Mouse (Mus musculus): ENCODE results near the gene Gm49361.

DNA sequence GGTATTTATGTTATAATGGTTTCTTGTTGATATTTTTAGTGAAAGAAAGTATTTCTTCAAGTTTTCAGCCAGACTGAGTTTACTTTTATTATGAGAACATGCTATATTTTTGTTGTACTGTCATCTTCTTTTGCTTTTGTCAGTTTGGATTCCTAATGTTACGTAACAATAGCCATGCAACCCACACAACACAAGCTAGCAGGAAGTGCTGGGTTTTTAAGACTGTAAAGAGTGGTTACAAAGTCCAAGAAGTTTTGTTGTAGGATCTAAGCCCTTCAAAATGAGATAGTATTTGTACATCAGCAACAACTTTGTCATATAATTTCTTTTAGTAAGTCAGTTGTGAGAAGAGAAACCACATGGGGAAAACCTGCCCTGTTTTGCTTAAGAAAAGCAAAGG lies 128.2 kb downstream of the Gm49361 start:
- no peak for TF ChIP-seq CTCF (IDR thresholded peaks at IDR 0.05; ENCODE audit: control insufficient read depth, insufficient read depth, insufficient read length)
- no peak for TF ChIP-seq CEBPB (IDR thresholded peaks at IDR 0.05; ENCODE audit: low read depth)
- TF ChIP-seq USF1 (IDR thresholded peaks at IDR 0.05; ENCODE audit: low read depth), result no peak
- TF ChIP-seq MYOD1 (IDR thresholded peaks at IDR 0.05; ENCODE audit: control insufficient read depth, insufficient read length, low read depth), result no peak
- TF ChIP-seq MAX (IDR thresholded peaks at IDR 0.05), result no peak
- no peak for TF ChIP-seq FOSL1 (IDR thresholded peaks at IDR 0.05; ENCODE audit: insufficient read depth, low read length, poor library complexity, severe bottlenecking)
- TF ChIP-seq MYOG (IDR thresholded peaks at IDR 0.05; ENCODE audit: control insufficient read depth, extremely low read depth, insufficient read length), result no peak
